Mouse (Mus musculus) heart, adult 2 months (tissue): Measurements from ENCODE around the gene Surf2. TPM values are rescaled to one million over a fixed set of nuclear protein-coding genes. Genes with fewer than 3 reads are reported as not detected.

Experiments used
- DNase-seq, 2 experiments: peaks; one replicate each; pipeline ENCODE4 v3.0.0; 2021
- H3K27ac ChIP-seq: fragments of 200-600 bp; 2 replicates; pipeline ENCODE4 v1.8.1; 2022
- H3K27me3 ChIP-seq: fragments of 200-500 bp; 2 replicates; pipeline ENCODE4 v1.6.1; 2012; ENCODE audit warnings: mild to moderate bottlenecking, low read length, inconsistent platforms, mixed read lengths; ENCODE audit not compliant: control insufficient read depth, insufficient read depth
- H3K36me3 ChIP-seq: fragments of 200-500 bp; 2 replicates; pipeline ENCODE4 v1.6.1; 2012; ENCODE audit warnings: low read length, inconsistent platforms; ENCODE audit not compliant: control insufficient read depth, insufficient read depth
- H3K4me1 ChIP-seq: fragments of 200-500 bp; 2 replicates; pipeline ENCODE4 v1.6.1; 2011; ENCODE audit warnings: low read length; ENCODE audit not compliant: control insufficient read depth, insufficient read depth
- H3K4me3 ChIP-seq: fragments of 200-600 bp; 2 replicates; pipeline ENCODE4 v1.8.1; 2022
- H3K79me2 ChIP-seq: fragments of 200-500 bp; replicated peaks from 2 replicates; pipeline ENCODE4 v1.6.1; 2012; ENCODE audit warnings: mild to moderate bottlenecking, inconsistent platforms, low read length, moderate library complexity, mixed read lengths; ENCODE audit not compliant: control insufficient read depth, insufficient read depth
- H3K9ac ChIP-seq: fragments of 200-500 bp; 2 replicates; pipeline ENCODE4 v1.6.1; 2012; ENCODE audit warnings: low read depth, mild to moderate bottlenecking, control low read depth, inconsistent platforms, low read length, mixed read lengths
- CTCF ChIP-seq: fragments of 200-600 bp; IDR thresholded peaks from 2 replicates; pipeline ENCODE4 v1.8.1; 2022; ENCODE audit warnings: antibody characterized with exemption, mild to moderate bottlenecking, moderate library complexity
- EP300 ChIP-seq: fragments of 200-500 bp; IDR thresholded peaks from 2 replicates; pipeline ENCODE4 v1.6.1; 2011; ENCODE audit warnings: low read depth, low read length, control low read depth; ENCODE audit not compliant: insufficient read depth
- POLR2A ChIP-seq: fragments of 200-500 bp; IDR thresholded peaks from 2 replicates; pipeline ENCODE4 v1.6.1; 2011; ENCODE audit warnings: mild to moderate bottlenecking, low read depth, low read length, control low read depth; ENCODE audit not compliant: insufficient read depth
- WGBS: fragments of 180-500 bp; shearing (Covaris S2); methylation state at CpG from one replicate; pipeline ENCODE4 v1.1.7; 2018; 5-methylcytosine and 5-hydroxymethylcytosine counted together
- intact Hi-C: fragments of 180-260 bp; cut with DNase I; formaldehyde crosslinking; loops from one replicate; pipeline ENCODE4 v1.15.1; 2025
- polyA plus RNA-seq: library from polyadenylated mRNA; depleted of rRNA; stranded (reverse); fragments of >200 nt; gene quantifications from 2 replicates; pipeline ENCODE4 v1.2.3, GENCODE M21; 2012
- total RNA-seq, 2 experiments: library from RNA; stranded (reverse); gene quantifications; 2 replicates each; pipeline ENCODE4 v1.2.3; 2021

Surf2 gene
- total and polyA plus RNA-seq, 3 experiments, result 15.2 to 21.6 (median 16.8) TPM

DNA sequence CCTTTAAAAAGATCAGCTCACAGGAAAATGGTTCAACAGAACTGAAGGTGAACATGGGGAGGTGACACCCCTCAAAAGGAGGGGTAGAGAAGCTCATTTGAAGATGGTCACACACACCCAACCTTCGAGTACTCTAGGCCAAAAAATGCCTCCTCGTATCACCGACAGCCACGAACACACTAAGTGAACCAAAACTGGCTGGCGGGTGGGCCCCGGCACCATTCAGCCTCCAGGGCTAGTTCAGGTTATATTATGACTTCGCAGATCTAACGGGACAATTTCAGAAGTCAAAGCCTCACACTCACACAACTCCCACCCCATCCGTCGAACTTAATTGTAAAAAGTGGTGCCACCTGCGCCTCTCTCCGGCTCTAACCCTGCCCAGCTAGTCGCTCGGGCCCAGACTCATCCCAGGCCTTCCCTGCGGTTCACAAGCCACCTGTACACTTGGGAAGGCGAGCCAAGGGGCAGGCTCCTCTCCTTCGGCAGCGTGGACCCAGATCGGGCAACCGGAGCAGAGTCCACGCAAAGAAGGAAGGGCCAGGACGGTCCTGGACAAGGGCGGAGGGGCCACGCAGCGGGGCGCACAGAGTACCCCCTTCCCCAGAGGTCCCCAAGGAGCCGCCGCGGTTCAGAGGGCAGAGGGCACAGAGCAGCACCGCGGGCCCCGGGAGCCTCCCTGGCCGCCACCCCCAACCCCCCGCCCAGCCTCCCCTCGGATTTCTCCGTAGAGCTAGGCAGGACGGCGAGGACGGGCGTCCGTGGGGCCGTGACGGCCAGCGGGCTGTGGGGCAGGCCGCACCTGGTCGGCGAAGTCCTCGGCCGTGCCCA is 16.5 kb downstream of the Surf2 start:
- WGBS, result under 1% methylated on average over 49 of the region's 49 CpGs
- peaks cover 13% of the 10 kb centered on the region for H3K4me1 ChIP-seq
- peaks cover 3% of the 10 kb centered on the region for H3K79me2 ChIP-seq
- peak overlapping the region; percentile 92 for H3K27ac ChIP-seq
- H3K27me3 ChIP-seq, result no peaks in the 10 kb centered on the region
- TF ChIP-seq POLR2A (no peak), CTCF (no peak), EP300 (no peak)
- peak overlapping the region; percentile 99 for H3K9ac ChIP-seq
- no peak for DNase-seq
- peak overlapping the region; percentile 67 for H3K4me3 ChIP-seq
- H3K36me3 ChIP-seq, result peaks cover 2% of the 10 kb centered on the region; the same call in 1 of the 2 replicates
- intact Hi-C loops, result loop anchor here (1.0 to 10.0 kb wide), 3 partner anchors 21 to 302 kb away; no protein-coding TSS in a partner anchor

DNA sequence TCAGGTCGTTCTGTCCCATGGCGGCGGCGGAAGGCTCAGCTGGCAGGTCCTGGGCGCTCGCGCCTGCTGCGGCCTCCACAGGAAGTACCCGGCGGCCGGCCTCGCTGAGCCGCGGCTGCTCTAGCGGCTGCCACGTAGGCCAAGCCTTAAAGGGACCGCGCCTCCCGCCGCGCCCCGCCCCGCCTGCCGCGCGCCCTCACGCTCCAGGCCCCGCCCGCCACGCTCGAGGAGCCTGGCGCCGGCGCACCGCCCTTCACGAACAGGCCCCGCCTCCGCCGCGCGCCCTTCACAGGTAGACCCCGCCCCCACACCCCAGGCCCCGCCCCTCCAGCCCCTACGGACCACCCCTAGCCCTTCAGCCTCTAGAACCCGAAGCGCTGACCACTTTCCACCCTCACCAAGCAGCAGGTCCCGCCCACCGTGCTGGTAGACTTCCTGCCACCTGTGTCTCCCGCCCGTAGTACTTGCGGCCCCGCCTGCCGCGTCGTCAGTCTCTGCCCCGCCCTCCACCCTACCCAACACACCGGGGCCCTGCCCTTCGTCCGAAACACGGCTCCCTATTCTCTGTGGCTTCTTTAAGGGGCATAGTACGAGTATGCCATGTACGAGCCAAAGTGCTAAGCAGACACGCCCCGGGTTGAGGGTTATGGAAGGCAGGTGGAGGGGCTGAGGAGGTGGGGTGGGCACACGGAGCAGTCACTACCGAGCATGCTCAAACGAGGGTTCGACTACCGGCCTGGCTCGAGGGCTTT is 17.3 kb downstream of the Surf2 start, which contains the start of the genes Surf4 and Stkld1:
Surf4 (minus strand) TSS at position 625 of the 752 bp plus-strand sequence.
Stkld1 (plus strand) TSS at position 744 of the 752 bp plus-strand sequence.
- H3K79me2 ChIP-seq, result peaks cover 3% of the 10 kb centered on the region; the same call in 1 of the 2 replicates
- peak within 1 kb of the TSS; percentile 92 for H3K27ac ChIP-seq
- H3K4me3 ChIP-seq, result peak within 1 kb of the TSS; percentile 67
- peaks cover 8% of the 10 kb centered on the region for H3K4me1 ChIP-seq
- intact Hi-C loops, result loop anchor here (5.0 to 10.0 kb wide), 2 partner anchors 79 to 301 kb away; no protein-coding TSS in a partner anchor
- WGBS, result under 1% methylated on average over 60 of the region's 70 CpGs
- H3K36me3 ChIP-seq, result peaks cover 2% of the 10 kb centered on the region; the same call in 1 of the 2 replicates
- peak; percentile 27 for TF ChIP-seq CTCF
- no peak for TF ChIP-seq EP300
- peak; percentile 77 for TF ChIP-seq POLR2A
- DNase-seq, result peak; percentile 95 to 97
- peak within 1 kb of the TSS; percentile 99 for H3K9ac ChIP-seq
- H3K27me3 ChIP-seq, result no peaks in the 10 kb centered on the region

DNA sequence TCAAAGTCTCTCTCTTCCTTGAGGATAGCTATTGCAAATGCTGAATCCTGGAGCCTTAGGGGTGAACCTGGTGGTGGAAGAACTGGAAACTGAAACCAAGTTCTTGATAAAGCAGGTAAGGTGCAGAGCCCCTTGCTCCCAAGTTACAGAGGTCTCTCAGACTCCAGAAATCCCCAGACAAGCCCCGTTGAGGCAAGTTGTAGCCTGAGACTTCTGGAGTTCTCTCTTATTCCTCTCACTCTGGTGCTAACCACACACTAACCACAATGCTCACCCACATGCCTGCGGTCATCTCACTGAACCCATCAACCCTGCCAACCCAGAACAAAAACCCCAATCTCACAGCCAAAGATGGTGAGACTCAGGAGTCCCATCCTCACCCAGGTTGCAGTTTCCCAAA is 19.1 kb downstream of the Surf2 start:
- Histone ChIP-seq H3K4me1 (peaks cover 6% of the 10 kb centered on the region), H3K27ac (no peak overlapping the region), H3K27me3 (no peaks in the 10 kb centered on the region), H3K4me3 (no peak overlapping the region), H3K79me2 (peaks cover 1% of the 10 kb centered on the region; the same call in 1 of the 2 replicates), H3K9ac (no peak overlapping the region), H3K36me3 (peaks cover under 1% of the 10 kb centered on the region; the same call in 1 of the 2 replicates)
- intact Hi-C loops, result loop anchor here (10.0 kb wide), 1 partner anchor 300 kb away; no protein-coding TSS in a partner anchor
- DNase-seq, result no peak
- 84% methylated on average over 2 of the region's 2 CpGs for WGBS
- TF ChIP-seq POLR2A, result no peak
- TF ChIP-seq EP300, result no peak
- no peak for TF ChIP-seq CTCF

DNA sequence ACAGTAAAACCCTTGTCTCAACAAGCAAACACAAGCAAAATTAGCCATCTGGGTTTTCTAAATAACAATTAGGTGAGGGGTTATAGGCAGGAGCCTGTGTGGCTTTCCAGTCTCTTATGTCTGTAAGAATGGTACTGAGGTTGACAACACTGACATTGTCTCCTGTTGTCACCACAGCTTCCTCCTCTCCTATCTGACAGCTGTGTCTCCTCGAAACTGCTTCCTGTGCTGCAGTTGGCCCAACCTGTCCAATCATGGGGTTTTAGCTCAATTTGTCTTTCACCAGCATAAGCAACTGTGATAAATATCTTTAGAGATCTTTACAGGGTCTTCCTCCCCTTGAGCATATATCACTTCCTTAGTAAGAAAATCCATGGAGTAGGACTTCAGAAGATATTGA is 20.3 kb downstream of the Surf2 start:
- Histone ChIP-seq H3K27me3 (no peaks in the 10 kb centered on the region), H3K27ac (no peak overlapping the region), H3K9ac (no peak overlapping the region), H3K36me3 (no peaks in the 10 kb centered on the region), H3K4me1 (no peaks in the 10 kb centered on the region), H3K4me3 (no peak overlapping the region), H3K79me2 (no peaks in the 10 kb centered on the region)
- WGBS, result 34% methylated on average over 1 of the region's 1 CpGs
- intact Hi-C loops, result loop anchor here (10.0 kb wide), 1 partner anchor 298 kb away; no protein-coding TSS in a partner anchor
- DNase-seq, result no peak
- no peak for TF ChIP-seq POLR2A
- TF ChIP-seq CTCF, result no peak
- TF ChIP-seq EP300, result no peak

DNA sequence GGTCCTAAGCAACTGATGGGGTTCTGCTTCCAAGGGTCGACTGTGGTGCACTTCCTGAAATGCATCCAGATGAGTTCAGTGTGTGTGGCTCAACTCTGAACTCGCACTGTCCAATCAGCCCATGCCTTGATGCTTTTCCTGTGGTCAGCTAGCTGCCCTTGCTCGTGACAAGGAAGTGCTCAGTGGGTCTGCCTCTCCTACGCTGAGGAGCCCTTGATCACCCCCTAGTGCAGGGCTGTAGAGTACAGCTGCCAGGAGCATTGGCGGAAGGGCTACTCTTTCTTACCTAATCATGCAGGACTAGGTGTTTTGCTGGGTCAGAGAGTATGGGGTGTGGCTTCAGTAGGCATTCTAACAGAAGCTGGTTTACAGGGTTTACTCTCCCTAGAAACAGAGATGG is 25.4 kb downstream of the Surf2 start:
- TF ChIP-seq POLR2A (no peak), CTCF (peak; percentile 7; the same call in 1 of the 2 replicates)
- Histone ChIP-seq H3K4me3 (no peak overlapping the region), H3K27me3 (no peaks in the 10 kb centered on the region), H3K79me2 (no peaks in the 10 kb centered on the region), H3K36me3 (no peaks in the 10 kb centered on the region), H3K4me1 (no peaks in the 10 kb centered on the region), H3K9ac (no peak overlapping the region), H3K27ac (no peak overlapping the region)
- WGBS, result 27% methylated on average over 5 of the region's 5 CpGs
- intact Hi-C loops, result no loop called here
- no peak for DNase-seq

DNA sequence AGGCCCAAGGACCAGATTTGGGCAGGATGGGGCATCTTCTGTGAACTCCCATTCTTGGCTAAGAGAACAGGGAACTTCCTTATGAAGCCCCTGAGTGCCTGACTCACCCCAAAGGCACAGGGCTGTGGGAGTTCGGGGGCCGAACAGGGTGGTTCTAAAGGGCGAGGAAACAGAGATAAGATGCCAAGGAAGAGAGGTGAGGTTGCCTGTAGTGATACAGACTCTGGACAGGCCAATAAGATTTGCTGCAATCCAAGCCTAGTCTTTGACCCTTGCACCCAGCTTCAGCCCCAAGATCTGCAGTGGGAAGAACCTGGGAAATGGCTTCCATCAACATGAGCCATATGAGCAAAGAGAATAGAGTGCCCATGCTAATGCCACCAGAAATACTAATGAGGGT is 27.1 kb downstream of the Surf2 start:
- intact Hi-C loops, result no loop called here
- 73% methylated on average over 3 of the region's 3 CpGs for WGBS

More for the DNA sequence above, 27.1 kb downstream of the Surf2 start:
- Histone ChIP-seq H3K27me3 (no peaks in the 10 kb centered on the region), H3K36me3 (no peaks in the 10 kb centered on the region), H3K4me3 (no peak overlapping the region), H3K79me2 (no peaks in the 10 kb centered on the region), H3K9ac (no peak overlapping the region), H3K27ac (no peak overlapping the region), H3K4me1 (no peaks in the 10 kb centered on the region)
- TF ChIP-seq EP300, result no peak
- TF ChIP-seq POLR2A, result no peak
- TF ChIP-seq CTCF, result no peak
- no peak for DNase-seq
